Mouse (Mus musculus): ENCODE data around the gene Emsy. TPM values are rescaled to one million over a fixed set of nuclear protein-coding genes. Genes with fewer than 3 reads are reported as not detected.

Gene Emsy
- polyA plus RNA-seq, 1 experiment = 20.9 TPM

DNA sequence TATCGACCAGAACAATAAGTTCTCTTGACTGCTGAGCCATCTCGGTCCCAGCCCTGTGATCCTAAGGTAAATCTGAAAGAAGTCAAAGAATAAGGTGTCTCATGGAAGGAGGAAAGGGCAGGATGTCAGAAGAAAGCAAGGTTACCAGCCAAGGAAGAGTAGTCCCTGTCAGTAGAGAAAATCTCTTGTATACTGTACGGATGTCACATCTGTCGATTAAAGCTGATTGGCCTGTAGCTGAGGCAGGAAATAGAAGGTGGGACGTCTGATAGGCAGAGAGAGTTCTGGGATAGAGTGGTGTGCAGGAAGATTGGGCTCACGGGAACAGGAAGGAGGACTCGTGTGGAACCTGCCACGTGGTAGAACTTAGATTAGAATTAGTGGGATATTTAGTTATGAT lies 94.4 kb downstream of the Emsy start:
- Histone ChIP-seq H3K4me3 (ENCODE audit: insufficient read depth, low read depth, low read length) (no peak overlapping the region), H3K36me3 (ENCODE audit: control insufficient read depth, insufficient read depth, low read length) (no peaks in the 10 kb centered on the region), H3K4me1 (ENCODE audit: control insufficient read depth, insufficient read depth, low read length) (peaks cover 4% of the 10 kb centered on the region; the same call in 1 of the 2 replicates), H3K27me3 (replicated peaks; ENCODE audit: control insufficient read depth, insufficient read depth, low read length) (no peaks in the 10 kb centered on the region; the same call in 1 of the 2 replicates), H3K27ac (ENCODE audit: insufficient read depth, low read depth, low read length) (no peak overlapping the region)
- TF ChIP-seq CTCF (conservative IDR thresholded peaks at IDR 0.05; ENCODE audit: insufficient read depth, insufficient read length, low read depth, low read length) = no peak
- TF ChIP-seq POLR2A (IDR thresholded peaks at IDR 0.05; ENCODE audit: low read depth, low read length) = no peak
- DNase-seq = no peak
- 85% methylated on average over 8 of the region's 8 CpGs for WGBS

DNA sequence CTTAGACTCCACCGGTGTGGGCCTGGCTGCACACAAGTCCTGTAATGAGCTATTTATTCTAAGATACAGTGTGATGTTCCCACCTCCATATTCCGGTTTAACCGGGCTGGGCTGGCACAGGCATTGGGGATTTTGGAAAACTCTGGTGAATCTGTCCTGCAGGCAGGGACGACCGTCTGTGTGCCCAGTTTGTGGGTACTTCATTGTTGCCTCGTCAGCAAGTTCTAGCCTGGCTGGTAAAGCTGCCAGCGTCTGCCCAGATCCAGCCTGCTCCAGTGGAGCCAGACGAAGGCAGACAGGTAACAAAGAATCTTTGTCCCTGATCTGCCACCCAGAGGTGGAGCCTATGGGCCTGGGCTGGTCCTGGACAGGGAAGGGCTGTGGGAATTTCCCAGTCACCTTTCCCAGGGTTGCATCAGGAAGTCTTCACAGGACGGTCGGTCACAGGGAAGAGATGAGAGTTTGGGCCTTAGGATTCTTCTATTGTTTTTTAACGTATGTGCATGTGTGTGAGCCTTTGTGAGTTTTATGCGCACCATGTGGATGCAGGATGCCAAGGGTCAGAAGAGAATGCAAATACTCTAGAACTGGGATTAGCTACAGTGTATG lies 94.9 kb downstream of the Emsy start:
- TF ChIP-seq CTCF (conservative IDR thresholded peaks at IDR 0.05; ENCODE audit: insufficient read depth, insufficient read length, low read depth, low read length) = no peak
- TF ChIP-seq POLR2A (IDR thresholded peaks at IDR 0.05; ENCODE audit: low read depth, low read length) = no peak
- DNase-seq = no peak
- no peaks in the 10 kb centered on the region; the same call in 1 of the 2 replicates for H3K27me3 ChIP-seq (replicated peaks; ENCODE audit: control insufficient read depth, insufficient read depth, low read length)
- H3K4me3 ChIP-seq (ENCODE audit: insufficient read depth, low read depth, low read length) = no peak overlapping the region
- no peaks in the 10 kb centered on the region for H3K4me1 ChIP-seq (ENCODE audit: control insufficient read depth, insufficient read depth, low read length)
- WGBS = 61% methylated on average over 12 of the region's 12 CpGs
- no peak overlapping the region for H3K27ac ChIP-seq (ENCODE audit: insufficient read depth, low read depth, low read length)
- H3K36me3 ChIP-seq (ENCODE audit: control insufficient read depth, insufficient read depth, low read length) = no peaks in the 10 kb centered on the region

DNA sequence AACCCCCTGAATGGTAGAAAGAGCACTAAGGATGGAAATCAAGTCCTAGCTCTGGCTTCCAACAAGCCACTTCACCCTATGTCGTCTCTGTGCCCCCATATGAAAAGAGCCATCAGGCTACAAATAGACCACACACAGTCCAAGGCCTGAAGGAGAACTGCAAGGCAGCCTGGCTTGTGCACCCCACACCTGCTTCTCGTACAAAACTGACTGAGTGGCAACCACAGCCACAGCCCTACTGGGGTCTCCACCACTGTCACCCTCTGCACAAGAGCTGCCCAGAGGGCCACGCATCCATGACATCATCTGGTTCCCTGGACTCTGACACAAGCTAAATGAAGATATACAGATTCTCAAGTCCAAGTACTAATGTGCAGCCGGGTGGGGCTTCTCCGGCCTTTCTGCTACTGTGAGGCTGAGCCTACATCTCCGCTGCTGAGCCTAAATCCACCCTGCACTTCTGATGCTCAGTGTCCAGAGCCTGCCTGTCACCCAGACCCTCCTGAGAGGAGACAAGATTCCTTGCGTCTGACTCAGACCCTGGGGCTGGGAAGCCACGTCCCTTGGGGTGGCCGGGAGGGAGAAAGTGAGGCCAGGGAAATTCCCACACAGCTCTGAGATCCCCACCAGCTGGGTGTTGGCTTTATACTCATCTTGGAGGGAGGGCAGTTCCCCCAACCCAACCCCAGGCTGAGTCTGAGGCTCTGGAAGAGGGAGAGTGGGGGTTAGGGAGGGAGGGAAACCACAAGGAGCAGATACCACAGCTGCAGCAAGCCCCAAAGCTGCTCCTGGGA lies 98.3 kb downstream of the Emsy start:
- TF ChIP-seq POLR2A (IDR thresholded peaks at IDR 0.05; ENCODE audit: low read depth, low read length) (no peak), CTCF (conservative IDR thresholded peaks at IDR 0.05; ENCODE audit: insufficient read depth, insufficient read length, low read depth, low read length) (no peak)
- Histone ChIP-seq H3K4me3 (ENCODE audit: insufficient read depth, low read depth, low read length) (no peak overlapping the region), H3K36me3 (ENCODE audit: control insufficient read depth, insufficient read depth, low read length) (no peaks in the 10 kb centered on the region), H3K27me3 (replicated peaks; ENCODE audit: control insufficient read depth, insufficient read depth, low read length) (no peaks in the 10 kb centered on the region), H3K27ac (ENCODE audit: insufficient read depth, low read depth, low read length) (peak overlapping the region; percentile 6; the same call in 1 of the 2 replicates), H3K4me1 (ENCODE audit: control insufficient read depth, insufficient read depth, low read length) (no peaks in the 10 kb centered on the region)
- peak; percentile 33 for DNase-seq
- 82% methylated on average over 9 of the region's 9 CpGs for WGBS

DNA sequence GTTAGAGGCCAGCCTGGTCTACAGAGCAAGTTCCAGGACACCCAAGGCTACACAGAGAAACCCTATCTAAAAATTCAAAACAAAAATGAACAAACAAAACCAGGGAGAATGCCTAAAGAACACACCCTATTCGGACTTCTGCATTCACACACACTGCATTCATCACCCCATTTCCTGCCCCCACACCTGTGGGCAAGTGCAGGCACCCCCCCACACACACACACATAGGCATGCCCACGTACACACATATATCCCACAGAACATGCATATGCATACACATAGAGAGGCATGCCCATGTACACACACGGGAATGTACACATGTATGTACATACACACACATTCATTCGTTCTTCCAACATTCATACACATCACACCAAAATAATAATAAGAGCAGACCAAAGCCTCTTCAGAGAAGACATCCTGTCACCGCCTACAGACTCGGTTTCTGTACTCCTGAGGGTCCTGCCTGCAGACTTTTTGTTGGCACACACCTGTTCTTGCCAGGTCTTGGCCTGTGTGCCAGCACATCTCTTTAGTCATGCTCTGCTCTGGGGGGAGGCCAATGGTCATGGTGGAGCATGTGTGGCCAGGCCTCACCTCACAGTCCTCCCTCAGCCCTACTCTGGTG lies 99.7 kb downstream of the Emsy start:
- no peak overlapping the region for H3K4me3 ChIP-seq (ENCODE audit: insufficient read depth, low read depth, low read length)
- no peaks in the 10 kb centered on the region for H3K4me1 ChIP-seq (ENCODE audit: control insufficient read depth, insufficient read depth, low read length)
- DNase-seq = no peak
- WGBS = 91% methylated on average over 6 of the region's 6 CpGs
- TF ChIP-seq CTCF (conservative IDR thresholded peaks at IDR 0.05; ENCODE audit: insufficient read depth, insufficient read length, low read depth, low read length) = no peak
- TF ChIP-seq POLR2A (IDR thresholded peaks at IDR 0.05; ENCODE audit: low read depth, low read length) = no peak
- H3K27me3 ChIP-seq (replicated peaks; ENCODE audit: control insufficient read depth, insufficient read depth, low read length) = no peaks in the 10 kb centered on the region
- H3K27ac ChIP-seq (ENCODE audit: insufficient read depth, low read depth, low read length) = no peak overlapping the region
- no peaks in the 10 kb centered on the region for H3K36me3 ChIP-seq (ENCODE audit: control insufficient read depth, insufficient read depth, low read length)

DNA sequence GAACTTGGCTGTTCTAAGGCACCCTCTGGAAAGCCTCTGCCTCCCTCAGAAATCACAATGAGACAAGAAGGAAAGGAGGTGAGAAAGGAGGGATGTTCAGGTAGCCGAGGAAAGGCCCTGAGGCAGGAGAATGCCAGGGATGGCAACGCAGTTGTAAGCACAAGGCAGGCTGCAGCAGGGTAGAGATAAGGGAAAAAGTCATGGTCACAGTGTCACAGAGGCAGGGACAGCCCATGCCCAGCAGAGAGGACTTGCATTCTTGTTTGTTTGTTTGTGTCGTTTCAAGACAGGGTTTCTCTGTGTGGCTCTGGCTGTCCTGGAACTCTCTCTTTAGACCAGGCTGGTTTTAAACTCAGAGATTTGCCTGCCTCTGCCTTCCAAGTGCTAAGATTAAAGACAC lies 105.5 kb downstream of the Emsy start:
- H3K4me3 ChIP-seq (ENCODE audit: insufficient read depth, low read depth, low read length) = no peak overlapping the region
- no peaks in the 10 kb centered on the region for H3K4me1 ChIP-seq (ENCODE audit: control insufficient read depth, insufficient read depth, low read length)
- H3K27ac ChIP-seq (ENCODE audit: insufficient read depth, low read depth, low read length) = peak overlapping the region; percentile 6; the same call in 1 of the 2 replicates
- no peak for DNase-seq
- H3K36me3 ChIP-seq (ENCODE audit: control insufficient read depth, insufficient read depth, low read length) = no peaks in the 10 kb centered on the region
- no peak for TF ChIP-seq POLR2A (IDR thresholded peaks at IDR 0.05; ENCODE audit: low read depth, low read length)
- TF ChIP-seq CTCF (conservative IDR thresholded peaks at IDR 0.05; ENCODE audit: insufficient read depth, insufficient read length, low read depth, low read length) = no peak
- 72% methylated on average over 3 of the region's 3 CpGs for WGBS
- no peaks in the 10 kb centered on the region for H3K27me3 ChIP-seq (replicated peaks; ENCODE audit: control insufficient read depth, insufficient read depth, low read length)

DNA sequence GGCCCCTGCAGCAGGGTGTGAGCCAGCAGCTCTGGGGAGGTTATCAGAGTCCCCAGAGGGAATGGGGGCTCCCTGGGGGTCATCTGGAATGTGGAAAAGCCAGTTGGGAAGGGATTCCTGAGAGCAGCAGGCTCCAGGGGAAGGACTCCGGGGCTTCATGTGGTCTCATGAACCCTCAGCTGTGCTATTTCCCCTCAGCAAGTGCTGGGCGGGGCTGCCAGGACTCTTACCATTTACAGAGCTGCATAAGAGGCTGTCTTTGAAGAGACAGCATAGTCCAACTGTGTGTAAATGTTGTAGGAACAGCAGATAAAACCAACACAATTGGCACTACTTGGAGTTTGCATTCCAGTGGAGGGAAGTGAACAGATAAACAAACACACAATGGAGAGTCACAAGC lies 106.0 kb downstream of the Emsy start:
- Histone ChIP-seq H3K36me3 (ENCODE audit: control insufficient read depth, insufficient read depth, low read length) (no peaks in the 10 kb centered on the region), H3K4me3 (ENCODE audit: insufficient read depth, low read depth, low read length) (no peak overlapping the region), H3K4me1 (ENCODE audit: control insufficient read depth, insufficient read depth, low read length) (no peaks in the 10 kb centered on the region), H3K27me3 (replicated peaks; ENCODE audit: control insufficient read depth, insufficient read depth, low read length) (no peaks in the 10 kb centered on the region), H3K27ac (ENCODE audit: insufficient read depth, low read depth, low read length) (peak overlapping the region; percentile 6; the same call in 1 of the 2 replicates)
- DNase-seq = peak; percentile 32
- 42% methylated on average over 2 of the region's 2 CpGs for WGBS
- no peak for TF ChIP-seq POLR2A (IDR thresholded peaks at IDR 0.05; ENCODE audit: low read depth, low read length)
- no peak for TF ChIP-seq CTCF (conservative IDR thresholded peaks at IDR 0.05; ENCODE audit: insufficient read depth, insufficient read length, low read depth, low read length)

DNA sequence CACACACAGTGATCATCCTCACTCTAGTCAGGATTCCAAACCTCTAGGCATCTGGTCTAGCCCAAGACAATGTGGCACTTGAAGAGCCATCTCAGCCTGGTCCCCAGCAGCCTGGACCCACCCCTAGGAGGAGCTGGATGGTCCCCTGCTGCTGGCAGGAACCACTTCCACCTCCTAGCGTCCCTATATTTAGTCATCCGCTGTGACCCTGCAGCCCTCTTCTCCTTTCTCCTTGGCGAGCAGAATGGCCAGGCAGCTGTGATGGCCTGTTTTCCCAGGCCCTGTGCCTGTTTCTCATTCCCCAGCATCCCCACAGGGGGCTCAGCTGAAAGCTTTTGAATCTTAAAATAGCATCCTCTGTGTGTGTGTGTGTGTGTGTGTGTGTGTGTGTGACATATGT lies 107.7 kb downstream of the Emsy start:
- TF ChIP-seq POLR2A (IDR thresholded peaks at IDR 0.05; ENCODE audit: low read depth, low read length) (no peak), CTCF (conservative IDR thresholded peaks at IDR 0.05; ENCODE audit: insufficient read depth, insufficient read length, low read depth, low read length) (no peak)
- WGBS = 48% methylated on average over 3 of the region's 3 CpGs
- Histone ChIP-seq H3K36me3 (ENCODE audit: control insufficient read depth, insufficient read depth, low read length) (no peaks in the 10 kb centered on the region), H3K4me1 (ENCODE audit: control insufficient read depth, insufficient read depth, low read length) (no peaks in the 10 kb centered on the region), H3K4me3 (ENCODE audit: insufficient read depth, low read depth, low read length) (no peak overlapping the region), H3K27me3 (replicated peaks; ENCODE audit: control insufficient read depth, insufficient read depth, low read length) (no peaks in the 10 kb centered on the region), H3K27ac (ENCODE audit: insufficient read depth, low read depth, low read length) (no peak overlapping the region)
- peak; percentile 20 for DNase-seq

All from kidney, adult 2 months (tissue).